Mouse (Mus musculus) forebrain, embryonic 16.5 days (tissue): ENCODE results near the gene Prepl. TPM values are rescaled to one million over a fixed set of nuclear protein-coding genes. Genes with fewer than 3 reads are reported as not detected.

Source experiments
- ATAC-seq: fragments of 200-750 bp; cut with Nextera tagmentation; 2 replicates; pipeline ENCODE4 v1.8.0; 2017; ENCODE audit warnings: mild to moderate bottlenecking, moderate library complexity
- H3K27ac ChIP-seq: fragments of 300-500 bp; sonication (generic); 2 replicates; pipeline ENCODE4 v1.5.1; 2014; ENCODE audit warnings: low read length, control low read depth
- H3K27me3 ChIP-seq: fragments of 300-500 bp; sonication (generic); replicated peaks from 2 replicates; pipeline ENCODE4 v1.6.1; 2014; ENCODE audit warnings: low read length; ENCODE audit not compliant: control insufficient read depth, insufficient read depth
- H3K36me3 ChIP-seq: fragments of 300-500 bp; sonication (generic); 2 replicates; pipeline ENCODE4 v1.6.1; 2014; ENCODE audit not compliant: control insufficient read depth, insufficient read depth
- H3K4me1 ChIP-seq: fragments of 300-500 bp; sonication (generic); replicated peaks from 2 replicates; pipeline ENCODE4 v1.6.1; 2014; ENCODE audit warnings: low read length; ENCODE audit not compliant: control insufficient read depth, insufficient read depth
- H3K4me2 ChIP-seq: fragments of 300-500 bp; sonication (generic); 2 replicates; pipeline ENCODE4 v1.6.1; 2014; ENCODE audit warnings: mild to moderate bottlenecking, low read length, control low read depth
- H3K4me3 ChIP-seq: fragments of 300-500 bp; sonication (generic); replicated peaks from 2 replicates; pipeline ENCODE4 v1.5.1; 2014; ENCODE audit warnings: mild to moderate bottlenecking, low read length, control low read depth
- H3K9ac ChIP-seq: fragments of 300-500 bp; sonication (generic); replicated peaks from 2 replicates; pipeline ENCODE4 v1.6.1; 2014; ENCODE audit warnings: low read depth, low read length, control low read depth
- H3K9me3 ChIP-seq: fragments of 300-500 bp; sonication (generic); 2 replicates; pipeline ENCODE4 v1.6.1; 2016; ENCODE audit warnings: low read length; ENCODE audit not compliant: control insufficient read depth
- WGBS: fragments of 180-500 bp; shearing (Covaris S2); extraction: QIAGEN DNeasy Blood & Tissue Kit; methylation state at CpG from one replicate; pipeline ENCODE4 v1.1.7; 2014; 5-methylcytosine and 5-hydroxymethylcytosine counted together
- polyA plus RNA-seq: library from polyadenylated mRNA; unstranded; fragments of >200 nt; fragmentation: Nextera tagmentation; extraction: Ambion mirVana; gene quantifications from 2 replicates; pipeline ENCODE4 v1.2.1, GENCODE M21; 2015

The Prepl gene
- polyA plus RNA-seq, 1 experiment from 2014 or later, result 85.1 TPM

DNA sequence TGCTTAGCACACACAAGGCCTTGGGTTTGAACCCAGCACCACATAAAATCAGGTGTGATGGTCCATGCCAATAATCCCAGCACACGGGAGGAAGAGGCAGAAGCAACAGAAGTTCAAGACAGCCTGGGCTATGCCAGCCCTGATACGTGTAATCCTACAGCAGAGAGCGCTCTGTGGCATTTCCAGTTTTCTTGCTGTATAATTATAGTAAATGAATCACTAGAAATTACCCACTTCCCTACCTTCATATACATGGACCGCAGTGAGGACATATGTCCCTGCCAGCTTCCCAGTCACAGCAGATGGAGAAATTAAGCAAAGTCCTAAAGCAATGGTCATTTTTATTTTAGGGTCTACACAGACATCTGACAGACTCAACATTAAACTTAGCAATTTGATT is 16.0 kb downstream of the Prepl start:
- H3K4me3 ChIP-seq, result no peak overlapping the region
- H3K27me3 ChIP-seq, result no peaks in the 10 kb centered on the region
- WGBS, result 91% methylated on average over 4 of the region's 4 CpGs
- peaks cover 7% of the 10 kb centered on the region for H3K4me1 ChIP-seq
- peaks cover 38% of the 10 kb centered on the region for H3K36me3 ChIP-seq
- no peak overlapping the region for H3K4me2 ChIP-seq
- no peak for ATAC-seq
- H3K27ac ChIP-seq, result no peak overlapping the region
- H3K9me3 ChIP-seq, result no peaks in the 10 kb centered on the region
- no peak overlapping the region for H3K9ac ChIP-seq

DNA sequence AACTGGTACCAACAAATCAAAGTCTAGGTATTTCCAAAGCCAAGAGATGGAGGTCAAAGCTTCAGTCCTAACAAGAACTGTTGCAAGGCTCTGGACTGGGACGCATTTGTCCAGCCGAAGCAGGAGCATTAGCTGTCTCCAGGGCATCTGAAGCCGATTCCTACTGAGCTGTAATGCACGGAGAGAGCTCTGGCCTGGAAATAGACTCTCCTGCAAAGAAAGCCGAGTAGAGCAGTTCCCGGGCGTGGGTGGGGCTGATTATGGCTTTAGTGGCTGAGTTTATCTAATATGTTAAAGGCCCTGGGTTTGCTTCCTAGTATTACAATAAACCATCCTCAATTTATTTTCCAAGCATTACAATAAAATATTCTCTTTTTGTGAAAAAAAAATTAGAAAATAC is 16.8 kb downstream of the Prepl start:
- Histone ChIP-seq H3K4me3 (no peak overlapping the region), H3K27me3 (no peaks in the 10 kb centered on the region), H3K36me3 (peaks cover 41% of the 10 kb centered on the region), H3K27ac (no peak overlapping the region), H3K4me2 (no peak overlapping the region), H3K4me1 (peaks cover 7% of the 10 kb centered on the region), H3K9me3 (no peaks in the 10 kb centered on the region), H3K9ac (no peak overlapping the region)
- 30% methylated on average over 7 of the region's 7 CpGs for WGBS
- ATAC-seq, result no peak

DNA sequence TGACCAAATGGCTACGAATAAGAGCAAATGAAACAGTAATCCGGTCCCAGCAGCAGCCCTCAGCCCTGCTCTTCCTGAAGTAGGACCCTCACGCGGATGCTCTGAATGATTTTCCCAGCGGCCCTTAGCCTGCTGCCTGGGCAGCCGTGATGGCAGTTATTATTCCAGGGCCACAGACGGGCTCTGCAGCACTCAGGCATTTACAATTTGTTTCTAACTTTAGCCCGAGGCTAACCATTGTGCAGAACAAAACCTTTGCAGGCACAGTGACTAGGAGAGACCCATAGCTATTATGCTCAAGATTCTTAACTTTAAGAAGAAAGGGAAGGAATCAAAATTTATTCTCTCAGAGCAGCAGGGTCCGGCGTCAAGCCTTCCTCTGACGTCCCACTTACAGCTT is 17.7 kb downstream of the Prepl start:
- Histone ChIP-seq H3K36me3 (peaks cover 36% of the 10 kb centered on the region), H3K9ac (no peak overlapping the region), H3K9me3 (no peaks in the 10 kb centered on the region), H3K4me1 (peaks cover 7% of the 10 kb centered on the region), H3K27ac (no peak overlapping the region), H3K4me3 (no peak overlapping the region), H3K27me3 (no peaks in the 10 kb centered on the region), H3K4me2 (no peak overlapping the region)
- WGBS, result 8% methylated on average over 11 of the region's 11 CpGs
- peak; percentile 54 for ATAC-seq

DNA sequence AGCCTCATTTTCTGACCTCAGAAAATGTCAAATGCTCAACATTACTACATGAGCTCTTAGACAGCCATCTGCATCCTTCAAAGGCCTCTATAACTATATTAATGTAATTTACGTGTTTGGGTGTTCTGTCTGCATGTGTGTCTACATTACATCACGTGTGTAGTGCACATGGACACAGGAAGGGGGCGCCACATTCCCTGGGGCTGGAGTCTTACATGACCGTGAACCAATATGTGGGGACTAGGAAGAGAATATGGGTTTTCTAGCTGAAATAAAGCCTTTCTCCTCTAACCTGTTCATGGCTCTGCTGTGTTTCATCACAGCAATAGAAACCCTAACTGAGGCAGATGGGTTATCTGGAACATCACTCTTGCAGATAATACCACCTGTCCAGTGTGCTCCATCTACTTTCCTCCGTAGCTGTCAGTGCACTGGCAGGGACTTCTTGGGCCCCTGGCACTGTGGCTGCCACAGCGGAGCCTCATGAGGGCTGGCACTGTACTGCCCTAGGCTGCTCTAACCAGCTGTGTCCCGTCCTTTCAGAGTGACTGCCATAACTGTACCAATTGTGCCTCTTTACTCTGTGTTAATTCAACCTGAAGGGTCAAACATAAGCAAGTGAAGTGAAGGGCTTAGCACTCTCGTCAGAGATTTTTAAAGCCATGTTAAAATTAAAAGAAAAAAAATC is 18.8 kb downstream of the Prepl start:
- Histone ChIP-seq H3K27ac (no peak overlapping the region), H3K4me1 (peaks cover 7% of the 10 kb centered on the region), H3K9ac (no peak overlapping the region), H3K36me3 (peaks cover 34% of the 10 kb centered on the region), H3K27me3 (no peaks in the 10 kb centered on the region), H3K9me3 (no peaks in the 10 kb centered on the region), H3K4me3 (no peak overlapping the region), H3K4me2 (no peak overlapping the region)
- ATAC-seq, result no peak
- WGBS, result 84% methylated on average over 8 of the region's 8 CpGs

DNA sequence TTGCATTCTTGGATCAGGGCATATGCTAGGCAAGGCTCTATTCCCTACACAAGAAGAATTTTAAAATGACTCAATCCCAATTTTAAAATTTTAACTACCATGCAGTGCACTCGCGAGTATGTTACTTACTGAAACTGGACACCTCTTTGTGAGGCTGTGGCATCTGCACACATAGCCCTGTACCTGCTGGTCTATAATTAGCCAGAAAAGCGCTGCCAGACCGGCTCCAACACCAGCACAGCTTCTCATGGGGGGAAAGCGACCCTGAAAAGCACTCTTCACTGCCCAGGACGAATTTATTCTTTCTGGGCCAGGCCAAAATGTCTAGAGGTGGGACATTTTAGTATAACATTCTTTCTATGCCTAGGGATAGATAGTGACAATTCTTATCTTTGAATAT is 19.4 kb downstream of the Prepl start:
- Histone ChIP-seq H3K4me2 (no peak overlapping the region), H3K36me3 (peaks cover 31% of the 10 kb centered on the region), H3K4me1 (peaks cover 7% of the 10 kb centered on the region), H3K9ac (no peak overlapping the region), H3K9me3 (no peaks in the 10 kb centered on the region), H3K27ac (no peak overlapping the region), H3K4me3 (no peak overlapping the region), H3K27me3 (no peaks in the 10 kb centered on the region)
- ATAC-seq, result no peak
- WGBS, result 87% methylated on average over 6 of the region's 6 CpGs

DNA sequence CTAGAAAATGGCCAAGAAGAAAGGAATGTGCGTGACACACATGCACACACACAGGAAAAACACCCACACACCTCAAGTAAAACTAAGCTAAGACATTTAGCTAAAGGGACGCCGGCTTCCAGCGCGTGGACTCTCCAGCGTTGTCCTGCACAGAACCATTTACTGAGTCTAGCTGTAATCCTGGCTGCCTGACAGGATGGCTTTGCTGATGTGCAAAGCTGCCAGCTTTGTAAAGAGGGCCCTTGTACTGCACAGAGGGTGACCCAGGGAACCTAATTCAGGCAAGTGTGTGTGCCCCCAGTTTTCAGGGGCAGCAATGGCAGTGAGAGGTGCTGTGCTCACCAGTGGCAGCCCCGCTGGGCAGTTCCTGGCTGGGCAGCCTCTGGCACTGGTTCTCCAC is 22.7 kb downstream of the Prepl start:
- Histone ChIP-seq H3K27me3 (no peaks in the 10 kb centered on the region), H3K9me3 (no peaks in the 10 kb centered on the region), H3K4me3 (no peak overlapping the region), H3K27ac (no peak overlapping the region), H3K9ac (no peak overlapping the region), H3K36me3 (peaks cover 32% of the 10 kb centered on the region), H3K4me1 (no peaks in the 10 kb centered on the region), H3K4me2 (no peak overlapping the region)
- no peak for ATAC-seq
- 87% methylated on average over 7 of the region's 7 CpGs for whole genome bisulfite sequencing

DNA sequence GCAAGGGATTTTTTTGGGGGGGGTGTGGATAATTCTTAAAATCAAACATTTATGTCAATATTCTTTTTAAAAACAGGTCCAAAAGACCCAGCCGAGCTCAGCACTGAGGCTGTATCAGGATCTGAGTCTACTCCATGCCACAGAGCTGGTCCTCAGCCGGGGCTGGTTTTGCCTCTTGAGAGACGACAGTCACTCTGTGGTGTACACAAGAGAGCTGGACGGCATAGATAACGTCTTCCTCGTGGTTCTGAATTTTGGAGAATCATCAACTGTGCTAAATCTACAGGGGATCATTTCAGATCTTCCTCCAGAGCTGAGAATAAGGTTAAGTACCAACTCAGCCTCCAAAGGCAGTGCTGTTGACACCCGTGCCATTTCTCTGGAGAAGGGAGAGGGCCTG is 26.5 kb downstream of the Prepl start:
- Histone ChIP-seq H3K9ac (no peak overlapping the region), H3K4me2 (no peak overlapping the region), H3K27me3 (no peaks in the 10 kb centered on the region), H3K36me3 (peaks cover 17% of the 10 kb centered on the region), H3K9me3 (no peaks in the 10 kb centered on the region), H3K27ac (no peak overlapping the region), H3K4me3 (no peak overlapping the region), H3K4me1 (no peaks in the 10 kb centered on the region)
- ATAC-seq, result no peak
- 94% methylated on average over 7 of the region's 7 CpGs for WGBS

DNA sequence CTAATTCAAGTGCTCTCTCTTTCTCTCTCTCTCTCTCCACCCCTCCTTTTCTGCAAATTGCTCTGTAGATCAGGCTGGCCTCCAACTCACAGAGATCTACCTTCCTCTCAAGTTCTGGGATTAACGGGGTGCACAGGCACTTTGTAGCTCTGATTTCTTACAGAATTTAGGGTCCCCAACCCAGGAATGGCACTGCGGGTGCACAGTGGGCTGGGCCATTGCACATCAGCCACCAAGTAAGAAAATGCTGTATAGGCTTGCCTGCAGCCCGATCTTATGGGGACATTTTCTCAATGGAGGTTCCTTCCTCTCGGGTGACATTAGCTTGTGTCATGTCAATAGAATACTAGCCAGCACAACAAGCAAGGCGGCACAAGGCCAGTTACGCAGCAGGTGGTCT is 30.9 kb downstream of the Prepl start:
- no peak overlapping the region for H3K9ac ChIP-seq
- 89% methylated on average over 6 of the region's 6 CpGs for WGBS
- H3K4me2 ChIP-seq, result no peak overlapping the region
- H3K27me3 ChIP-seq, result no peaks in the 10 kb centered on the region
- no peaks in the 10 kb centered on the region for H3K9me3 ChIP-seq
- ATAC-seq, result no peak
- no peaks in the 10 kb centered on the region for H3K4me1 ChIP-seq
- no peak overlapping the region for H3K4me3 ChIP-seq
- no peak overlapping the region for H3K27ac ChIP-seq
- no peaks in the 10 kb centered on the region for H3K36me3 ChIP-seq

DNA sequence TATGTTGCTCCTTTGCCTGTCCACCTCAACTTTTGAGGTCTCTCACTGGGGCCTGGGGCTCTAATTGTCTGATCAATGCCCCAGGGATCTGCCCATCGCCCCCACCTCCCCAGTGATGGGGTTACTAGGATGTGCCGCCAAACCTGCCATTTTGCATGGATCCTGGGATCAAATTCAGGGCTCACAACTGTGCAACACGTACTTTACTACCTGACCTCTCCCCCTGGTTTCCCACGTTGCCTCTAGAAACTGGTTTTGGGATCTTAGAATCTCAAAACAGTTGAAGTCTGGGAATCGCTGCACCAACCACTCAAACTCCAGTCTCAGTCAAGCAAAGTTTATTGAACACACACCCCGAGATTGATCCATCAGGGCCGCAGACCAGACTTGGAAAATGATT is 31.8 kb downstream of the Prepl start:
- no peaks in the 10 kb centered on the region for H3K9me3 ChIP-seq
- WGBS, result 89% methylated on average over 7 of the region's 7 CpGs
- H3K36me3 ChIP-seq, result no peaks in the 10 kb centered on the region
- no peak for ATAC-seq
- H3K27me3 ChIP-seq, result no peaks in the 10 kb centered on the region
- H3K9ac ChIP-seq, result no peak overlapping the region
- no peak overlapping the region for H3K4me2 ChIP-seq
- no peak overlapping the region for H3K4me3 ChIP-seq
- H3K4me1 ChIP-seq, result no peaks in the 10 kb centered on the region
- no peak overlapping the region for H3K27ac ChIP-seq

DNA sequence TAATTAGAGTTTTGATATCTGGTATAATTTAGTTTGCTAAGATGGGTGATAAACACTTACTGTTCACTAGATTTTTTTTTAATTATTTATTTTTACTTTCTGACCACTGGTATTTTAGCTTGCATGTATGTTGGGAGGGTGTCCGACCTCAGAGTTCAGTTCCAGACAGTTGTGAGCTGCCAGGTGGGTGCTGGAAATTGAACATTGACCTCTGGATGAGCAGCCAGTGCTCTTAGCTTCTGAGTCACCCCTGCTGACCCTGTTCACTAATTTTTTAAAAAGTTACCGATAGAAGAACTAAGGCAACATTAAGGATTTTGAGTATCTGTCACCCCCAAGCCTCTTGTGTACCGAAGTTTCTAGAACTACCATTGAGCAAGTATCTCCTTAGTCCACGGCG is 41.7 kb downstream of the Prepl start:
- Histone ChIP-seq H3K4me2 (no peak overlapping the region), H3K36me3 (no peaks in the 10 kb centered on the region), H3K4me3 (no peak overlapping the region), H3K4me1 (no peaks in the 10 kb centered on the region), H3K27ac (no peak overlapping the region), H3K9ac (no peak overlapping the region), H3K9me3 (no peaks in the 10 kb centered on the region), H3K27me3 (no peaks in the 10 kb centered on the region)
- 96% methylated on average over 5 of the region's 5 CpGs for WGBS
- no peak for ATAC-seq
